Mouse (Mus musculus) G1E (cell line): ENCODE data around the gene Pqlc2.

Experiments used
- CTCF ChIP-seq: IDR thresholded peaks from 2 replicates; pipeline ENCODE4 v1.5.1; 2012; ENCODE audit warnings: low read depth, low read length, inconsistent platforms, mixed read lengths
- GATA1 ChIP-seq: IDR thresholded peaks from 2 replicates; pipeline ENCODE4 v1.6.1; 2012; ENCODE audit warnings: borderline replicate concordance, low read length, inconsistent platforms, mixed read lengths
- GATA2 ChIP-seq: IDR thresholded peaks from 2 replicates; pipeline ENCODE4 v1.6.1; 2012; ENCODE audit warnings: low read depth, low read length, inconsistent platforms, borderline replicate concordance
- POLR2AphosphoS5 ChIP-seq: IDR thresholded peaks from 2 replicates; pipeline ENCODE4 v1.6.1; 2012; ENCODE audit warnings: low read depth, low read length, inconsistent platforms; ENCODE audit not compliant: insufficient replicate concordance
- TAL1 ChIP-seq: conservative IDR thresholded peaks from 2 replicates; pipeline ENCODE4 v1.6.1; 2012; ENCODE audit warnings: low read depth, low read length, inconsistent platforms, mixed read lengths

DNA sequence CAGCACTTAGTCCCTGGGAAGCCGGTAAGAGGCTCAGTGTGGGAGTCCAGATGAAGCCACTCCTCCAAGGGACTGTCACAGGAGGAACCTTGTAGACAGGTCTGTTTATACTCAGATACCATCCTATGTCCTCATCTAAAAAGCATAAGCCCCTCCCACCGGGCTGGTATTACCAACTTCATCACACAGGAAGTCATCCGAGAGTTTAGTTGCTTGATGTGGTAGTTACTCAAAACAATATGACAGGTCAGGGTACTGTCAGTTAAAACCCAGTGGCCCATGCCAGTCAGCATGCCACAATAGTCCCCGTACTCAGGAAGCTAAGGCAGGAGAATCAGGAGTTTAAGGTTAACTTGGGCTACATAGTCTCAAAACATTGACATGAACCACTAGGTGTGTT, 9.2 kb upstream of the Pqlc2 start:
- TF ChIP-seq POLR2AphosphoS5: no peak
- no peak for TF ChIP-seq CTCF
- no peak for TF ChIP-seq TAL1
- TF ChIP-seq GATA2: no peak
- no peak for TF ChIP-seq GATA1
